Mouse (Mus musculus): Measurements from ENCODE around the gene Eif5b. TPM values are rescaled to one million over a fixed set of nuclear protein-coding genes. Genes with fewer than 3 reads are reported as not detected.

The Eif5b gene
- 25.3 and 26.2 TPM in 2 replicates for polyA plus RNA-seq (2012; rRNA removed)

DNA sequence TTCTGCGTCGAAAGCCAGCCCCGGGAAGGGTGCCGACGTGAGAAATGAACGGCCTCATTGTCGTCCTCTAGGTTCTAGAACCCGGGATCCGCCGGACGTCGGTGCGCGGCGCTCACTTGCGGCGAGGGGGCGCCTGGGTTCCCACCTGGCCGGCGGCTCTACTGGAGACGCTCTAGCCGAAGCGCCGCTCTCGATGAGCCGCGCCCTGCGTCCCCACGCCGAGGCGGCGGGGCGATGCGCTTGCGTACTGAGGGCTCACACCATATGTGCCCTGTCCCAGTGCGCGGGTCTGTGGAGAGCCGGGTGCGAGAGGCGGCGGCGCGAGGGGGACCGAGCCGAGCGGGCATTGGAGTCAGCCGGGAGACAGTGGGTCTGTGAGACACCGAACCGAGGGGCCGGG, at the start of gene Eif5b, which contains the start of gene Txndc9:
Gene Eif5b, plus strand, starts transcription at position 144 of the 400 bp plus-strand sequence.
Gene Txndc9, minus strand, starts transcription at position 27 of the 400 bp plus-strand sequence.

DNA sequence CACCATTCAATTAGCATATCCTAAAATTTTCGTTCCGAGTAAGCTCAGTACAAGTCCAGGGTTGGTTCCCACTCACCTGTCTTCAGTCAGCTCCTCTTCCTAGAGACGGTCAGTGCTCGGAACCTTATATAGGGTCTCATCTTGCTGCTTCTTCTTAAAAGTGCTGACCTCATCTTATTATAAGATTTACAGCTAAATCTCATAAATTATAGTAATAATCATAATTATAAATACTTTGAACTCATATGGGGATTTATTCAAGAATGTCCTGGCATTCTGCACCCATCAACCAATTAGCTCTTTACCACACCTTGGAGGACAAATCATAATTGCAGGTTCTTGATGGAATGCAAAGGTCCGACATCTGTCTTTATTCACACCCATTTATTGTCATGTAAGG, 40.2 kb upstream of the Eif5b start, which contains the start of gene Lyg1:
Gene Lyg1, minus strand, starts transcription at position 101 of the 400 bp plus-strand sequence.

Other genes with a start within 250 kb of the Eif5b start
- 17.3 and 19.1 TPM in 2 replicates for gene Tsga10, start 131.6 kb upstream of the Eif5b start, polyA plus RNA-seq (2012; rRNA removed)
- gene Lipt1, start 126.3 kb upstream of the Eif5b start, polyA plus RNA-seq (2012; rRNA removed), result 7.0 and 7.1 TPM in 2 replicates
- gene Mitd1, start 107.6 kb upstream of the Eif5b start, polyA plus RNA-seq (2012; rRNA removed), result 18.4 and 21.7 TPM in 2 replicates
- gene Mrpl30, start 107.5 kb upstream of the Eif5b start, polyA plus RNA-seq (2012; rRNA removed), result 169 and 177 TPM in 2 replicates
- 0.03 TPM in 1 of 2 replicates, not detected in the other for gene Lyg2, start 81.5 kb upstream of the Eif5b start, polyA plus RNA-seq (2012; rRNA removed)
- not detected in 2 replicates for gene Lyg1, start 40.3 kb upstream of the Eif5b start, polyA plus RNA-seq (2012; rRNA removed)
- gene Txndc9, start 117 bp upstream of the Eif5b start, polyA plus RNA-seq (2012; rRNA removed), result 50.4 and 61.7 TPM in 2 replicates
- 29.9 and 30.1 TPM in 2 replicates for gene Rev1, start 131.8 kb downstream of the Eif5b start, polyA plus RNA-seq (2012; rRNA removed)